Mouse (Mus musculus) v-Abl transformed pro-B cells (cell line): Measurements from ENCODE around the gene Cfd.

Experiments used
- in situ Hi-C, 2 experiments: fragments of 400-800 bp; cut with MboI; formaldehyde crosslinking; loops; one replicate each; pipeline ENCODE4 v1.15.1; 2025; ENCODE audit not compliant: unreplicated experiment in 2 of 2

Cfd gene

GRCm38 (mm10) chr10:79883297-79884084 is 7.2 kb upstream of the Cfd start:
- in situ Hi-C loops, result loop anchor here (5.0 kb wide), 3 partner anchors 39 to 84 kb away; partner anchors contain the start of gene R3hdm4 (in 2 of the 2)

GRCm38 (mm10) chr10:79884446-79884845 is 6.2 kb upstream of the Cfd start:
- in situ Hi-C loops, result loop anchor here (5.0 kb wide), 3 partner anchors 38 to 83 kb away; partner anchors contain the start of gene R3hdm4 (in 2 of the 2)

- in situ Hi-C loops, result loop anchor here (5.0 kb wide), 3 partner anchors 37 to 82 kb away; partner anchors contain the start of gene R3hdm4 (in 2 of the 2)
These were observed 5.7 kb upstream of the Cfd start for GRCm38 (mm10) chr10:79884938-79885337.

GRCm38 (mm10) chr10:79886054-79886453 is 4.6 kb upstream of the Cfd start, which contains the start of gene Elane:
TSS of gene Elane (plus strand) at chr10:79886247.
- in situ Hi-C loops, result no loop called here

- in situ Hi-C loops, result no loop called here
These were observed 4.0 kb upstream of the Cfd start for GRCm38 (mm10) chr10:79886611-79887010.

- in situ Hi-C loops, result no loop called here
These were observed 1.3 kb upstream of the Cfd start for GRCm38 (mm10) chr10:79889386-79889785.

GRCm38 (mm10) chr10:79892451-79893118 is 1.9 kb downstream of the Cfd start:
- in situ Hi-C loops, result loop anchor here in 1 of 2 experiments (5.0 to 10.0 kb wide), 2 partner anchors 58 to 65 kb away; no protein-coding TSS in a partner anchor

GRCm38 (mm10) chr10:79896306-79896705 is 5.7 kb downstream of the Cfd start:
- in situ Hi-C loops, result loop anchor here in 1 of 2 experiments (10.0 kb wide), 1 partner anchor 62 kb away; no protein-coding TSS in a partner anchor

- in situ Hi-C loops, result loop anchor here in 1 of 2 experiments (10.0 kb wide), 1 partner anchor 62 kb away; no protein-coding TSS in a partner anchor
These were observed 6.2 kb downstream of the Cfd start for GRCm38 (mm10) chr10:79896814-79897213.

GRCm38 (mm10) chr10:79897316-79898245 is 6.9 kb downstream of the Cfd start:
- in situ Hi-C loops, result loop anchor here in 1 of 2 experiments (10.0 kb wide), 1 partner anchor 63 kb away; no protein-coding TSS in a partner anchor

GRCm38 (mm10) chr10:79900951-79901410 is 10.3 kb downstream of the Cfd start:
- in situ Hi-C loops, result no loop called here

GRCm38 (mm10) chr10:79906712-79907111 is 16.1 kb downstream of the Cfd start:
- in situ Hi-C loops, result no loop called here

- in situ Hi-C loops, result no loop called here
These were observed 16.8 kb downstream of the Cfd start for GRCm38 (mm10) chr10:79907415-79907814.

GRCm38 (mm10) chr10:79908167-79909091 is 17.8 kb downstream of the Cfd start, which contains the start of gene Med16:
TSS of gene Med16 (minus strand) at chr10:79908923.
- in situ Hi-C loops, result no loop called here

- in situ Hi-C loops, result no loop called here
These were observed 18.7 kb downstream of the Cfd start for GRCm38 (mm10) chr10:79909092-79909922.

GRCm38 (mm10) chr10:79910556-79910955 is 19.9 kb downstream of the Cfd start, which contains the start of gene Gm26602:
TSS of gene Gm26602 (plus strand) at chr10:79910856.
- in situ Hi-C loops, result no loop called here

- in situ Hi-C loops, result no loop called here
These were observed 21.8 kb downstream of the Cfd start for GRCm38 (mm10) chr10:79912412-79912811.
